8 mouse cellular contexts compared by ENCODE assay signal in the genomic region with DNA sequence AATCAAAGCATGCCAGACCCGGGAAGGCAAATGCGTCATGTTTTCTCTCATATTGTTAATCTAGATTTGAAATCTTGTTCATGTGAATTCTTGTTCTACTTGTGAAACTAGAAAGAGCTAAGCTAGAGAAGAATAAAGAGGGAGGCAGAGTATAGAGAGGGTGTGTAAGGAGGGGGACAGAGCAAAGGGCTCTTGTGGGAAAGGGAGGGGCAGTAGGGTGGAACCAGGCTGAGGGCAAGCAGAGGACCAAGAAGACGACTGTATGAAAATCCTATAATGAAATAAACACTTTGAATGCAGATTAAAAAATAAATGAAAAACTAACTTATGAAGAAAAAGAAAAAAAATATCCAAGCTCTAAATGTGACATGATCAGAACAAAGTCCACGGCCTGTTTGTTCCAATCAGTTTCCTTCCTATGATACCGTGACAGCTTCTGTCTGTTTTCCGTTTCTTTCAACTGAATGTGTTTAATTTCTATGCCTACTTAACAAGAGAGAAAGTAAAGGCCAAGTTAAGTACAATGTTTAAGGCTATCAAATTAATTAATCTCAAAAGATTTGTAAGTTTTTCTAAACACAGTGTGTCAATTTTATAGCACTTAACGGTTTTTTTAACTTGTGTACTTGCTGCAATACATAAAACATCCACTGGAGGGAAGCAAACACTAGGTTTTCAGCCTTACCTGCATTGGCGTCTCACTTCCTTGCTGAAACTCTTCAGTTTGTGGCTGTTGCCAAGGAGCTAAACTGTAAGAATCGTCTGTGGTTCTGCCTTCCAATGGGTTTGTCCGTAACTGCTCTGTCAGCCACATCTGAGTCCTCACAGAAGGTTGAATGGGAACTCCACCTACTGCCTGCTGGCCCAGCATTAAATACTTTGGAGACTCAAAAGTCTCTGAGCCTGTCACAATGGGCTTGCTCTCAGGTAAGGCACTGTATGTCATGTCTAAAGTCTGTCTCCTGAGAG. TPM values are rescaled to one million over a fixed set of nuclear protein-coding genes. Genes with fewer than 3 reads are reported as not detected.
DNase-seq lines count a peak whose midpoint lies in the region; ATAC-seq and TF ChIP-seq lines count a peak whose summit lies in the region.

No protein-coding gene starts in this region.

- no peaks in the 10 kb centered on the region for H3K27me3 ChIP-seq in testis, adult 2 months (ENCODE audit: control insufficient read depth, insufficient read depth, low read length)
- H3K27me3 ChIP-seq in forebrain, postnatal 0 days (ENCODE audit: insufficient read depth, low read length) = no peaks in the 10 kb centered on the region
- H3K27me3 ChIP-seq in kidney, adult 2 months (replicated peaks; ENCODE audit: control insufficient read depth, insufficient read depth, low read length) = no peaks in the 10 kb centered on the region
- H3K27me3 ChIP-seq in limb, embryonic 14.5 days (ENCODE audit: control insufficient read depth, insufficient read depth, low read length) = no peaks in the 10 kb centered on the region

- H3K36me3 ChIP-seq in testis, adult 2 months (ENCODE audit: control insufficient read depth, insufficient read depth, low read length) = peaks cover 2% of the 10 kb centered on the region
- 0 out of 2 replicates have a peak, but pooled peaks cover 4% of the 10 kb centered on the region for H3K36me3 ChIP-seq in forebrain, postnatal 0 days (ENCODE audit: insufficient read depth)
- no peaks in the 10 kb centered on the region; the same call in 1 of the 2 replicates for H3K36me3 ChIP-seq in kidney, adult 2 months (ENCODE audit: control insufficient read depth, insufficient read depth, low read length)
- H3K36me3 ChIP-seq in limb, embryonic 14.5 days (ENCODE audit: control insufficient read depth, insufficient read depth, low read length) = peaks cover 10% of the 10 kb centered on the region

- peak overlapping the region; percentile 74 for H3K27ac ChIP-seq in testis, adult 2 months (ENCODE audit: control insufficient read depth, insufficient read depth, low read depth, low read length)
- no peak overlapping the region for H3K27ac ChIP-seq in forebrain, postnatal 0 days (ENCODE audit: low read depth, low read length)
- no peak overlapping the region for H3K27ac ChIP-seq in kidney, adult 2 months (ENCODE audit: insufficient read depth, low read depth, low read length)
- H3K27ac ChIP-seq in limb, embryonic 14.5 days (replicated peaks; ENCODE audit: low read depth, low read length) = no peak overlapping the region

- no peaks in the 10 kb centered on the region for H3K9me3 ChIP-seq in forebrain, postnatal 0 days (ENCODE audit: low read length)
- no peaks in the 10 kb centered on the region for H3K9me3 ChIP-seq in limb, embryonic 14.5 days (ENCODE audit: control insufficient read depth, low read length)

- peak; percentile 87 for ATAC-seq in forebrain, postnatal 0 days
- ATAC-seq in limb, embryonic 14.5 days (ENCODE audit: low FRiP score, low read depth) = 0 out of 2 replicates have a peak, but pooled peaks have one; percentile 31

- no peaks in the 10 kb centered on the region for H3K4me1 ChIP-seq in testis, adult 2 months (ENCODE audit: control insufficient read depth, insufficient read depth, low read length)
- no peaks in the 10 kb centered on the region for H3K4me1 ChIP-seq in forebrain, postnatal 0 days (ENCODE audit: insufficient read depth)
- no peaks in the 10 kb centered on the region; the same call in 1 of the 2 replicates for H3K4me1 ChIP-seq in kidney, adult 2 months (ENCODE audit: control insufficient read depth, insufficient read depth, low read length)
- peaks cover 2% of the 10 kb centered on the region; the same call in 1 of the 2 replicates for H3K4me1 ChIP-seq in limb, embryonic 14.5 days (ENCODE audit: control insufficient read depth, insufficient read depth, low read length)

- H3K9ac ChIP-seq in forebrain, postnatal 0 days = no peak overlapping the region
- H3K9ac ChIP-seq in limb, embryonic 14.5 days (ENCODE audit: low read depth, low read length, severe bottlenecking) = no peak overlapping the region

- WGBS in forebrain, postnatal 0 days = 56% methylated on average over 10 of the region's 10 CpGs
- WGBS in kidney, adult 2 months = 47% methylated on average over 10 of the region's 10 CpGs
- 54% methylated on average over 10 of the region's 10 CpGs for WGBS in limb, embryonic 14.5 days

- peak overlapping the region; percentile 83 for H3K4me3 ChIP-seq in testis, adult 2 months (ENCODE audit: control insufficient read depth, low read depth, low read length)
- no peak overlapping the region for H3K4me3 ChIP-seq in forebrain, postnatal 0 days (ENCODE audit: low read depth, low read length)
- no peak overlapping the region for H3K4me3 ChIP-seq in kidney, adult 2 months (ENCODE audit: insufficient read depth, low read depth, low read length)
- H3K4me3 ChIP-seq in limb, embryonic 14.5 days (replicated peaks; ENCODE audit: low read length) = no peak overlapping the region

- TF ChIP-seq POLR2A in testis, adult 2 months (IDR thresholded peaks at IDR 0.05; ENCODE audit: control insufficient read depth, low read depth, low read length) = no peak
- TF ChIP-seq POLR2A in kidney, adult 2 months (IDR thresholded peaks at IDR 0.05; ENCODE audit: low read depth, low read length) = no peak
- TF ChIP-seq POLR2A in limb, embryonic 14.5 days (IDR thresholded peaks at IDR 0.05; ENCODE audit: borderline replicate concordance, extremely low read depth, insufficient read depth, insufficient read length) = no peak

- no peak overlapping the region for H3K4me2 ChIP-seq in forebrain, postnatal 0 days (ENCODE audit: low read depth)
- H3K4me2 ChIP-seq in limb, embryonic 14.5 days (replicated peaks; ENCODE audit: low read depth, low read length, severe bottlenecking) = no peak overlapping the region

- DNase-seq in testis, postnatal 10 days (ENCODE audit: low spot score) = no peak
- peak; percentile 33 for DNase-seq in cerebellum, adult 11 months
- DNase-seq in forebrain, postnatal 0 days = peak; percentile 90
- DNase-seq in kidney, adult 2 months = peak; percentile 83
- DNase-seq in limb, embryonic 14.5 days (ENCODE audit: low spot score) = peak; percentile 79
- peak; percentile 48 to 57 for DNase-seq in natural killer cell, adult 2 months (ENCODE audit: low spot score in 2 of 2)
- DNase-seq in thymus, postnatal 10 days (ENCODE audit: low spot score in 2 of 2) = peak; percentile 9 to 69

- TF ChIP-seq CTCF in testis, adult 2 months (IDR thresholded peaks at IDR 0.05; ENCODE audit: control insufficient read depth, insufficient read depth, insufficient replicate concordance, low read depth, low read length) = no peak
- peak; percentile 89 for TF ChIP-seq CTCF in forebrain, postnatal 0 days (IDR thresholded peaks at IDR 0.05; ENCODE audit: low read depth)
- TF ChIP-seq CTCF in kidney, adult 2 months (conservative IDR thresholded peaks at IDR 0.05; ENCODE audit: insufficient read depth, insufficient read length, low read depth, low read length) = peak; percentile 60

RNA-seq across cellular contexts. Expression of gene Pln, which starts 10.6 kb away (rescaled TPM):
- 87.9 and 109 TPM in 2 replicates for polyA plus RNA-seq in testis, adult 2 months (2012; rRNA removed)
- 0.38 and 0.67 TPM in 2 replicates for total RNA-seq in forebrain, postnatal 0 days (2014; rRNA removed)
- polyA plus RNA-seq in forebrain, postnatal 0 days (2015; fragmentation: Nextera tagmentation; extraction: Ambion mirVana) = 0.18 and 0.40 TPM in 2 replicates
- 5.5 and 10.8 TPM in 2 replicates for polyA plus RNA-seq in kidney, adult 2 months (2012; rRNA removed)
- polyA plus RNA-seq in limb, embryonic 14.5 days (2012; rRNA removed) = 0.29 and 0.45 TPM in 2 replicates
- 1.8 and 2.0 TPM in 2 replicates for polyA plus RNA-seq in limb, embryonic 14.5 days (2014; fragmentation: Nextera tagmentation; extraction: Ambion mirVana)

RNA-seq across cellular contexts. Expression of gene Cep85l, which starts 31.7 kb away (rescaled TPM):
- 147 and 189 TPM in 2 replicates for polyA plus RNA-seq in testis, adult 2 months (2012; rRNA removed)
- total RNA-seq in forebrain, postnatal 0 days (2014; rRNA removed) = 12.7 and 18.2 TPM in 2 replicates
- polyA plus RNA-seq in forebrain, postnatal 0 days (2015; fragmentation: Nextera tagmentation; extraction: Ambion mirVana) = 4.9 and 6.9 TPM in 2 replicates
- 1.7 and 2.3 TPM in 2 replicates for polyA plus RNA-seq in kidney, adult 2 months (2012; rRNA removed)
- polyA plus RNA-seq in limb, embryonic 14.5 days (2012; rRNA removed) = 8.1 and 9.2 TPM in 2 replicates
- 9.8 and 9.9 TPM in 2 replicates for polyA plus RNA-seq in limb, embryonic 14.5 days (2014; fragmentation: Nextera tagmentation; extraction: Ambion mirVana)

Comparison
In these comparisons a context has a peak if more than half of its experiments do, and no peak if none do; other contexts are left out.
1. RNA of gene Cep85l, which starts 31.7 kb away (polyA plus RNA-seq): 147 to 189 TPM in testis, adult 2 months; 8.1 to 9.9 TPM in limb, embryonic 14.5 days, 4.9 to 6.9 TPM in forebrain, postnatal 0 days and 1.7 to 2.3 TPM in kidney, adult 2 months; every median in the first group is over 10 times any median in the second.